Mouse (Mus musculus): ENCODE results near the gene Kif18b.

The Kif18b gene

GRCm38 (mm10) chr11:102937529-102938182 lies 12.7 kb upstream of the Kif18b start:
- peak; percentile 51 for DNase-seq

- no peak for DNase-seq
Observed at GRCm38 (mm10) chr11:102936272-102936671, 11.3 kb upstream of the Kif18b start.

GRCm38 (mm10) chr11:102930672-102931071 lies 5.7 kb upstream of the Kif18b start:
- peak; percentile 26 for DNase-seq

GRCm38 (mm10) chr11:102925351-102925717 lies 410 bp upstream of the Kif18b start:
- no peak for DNase-seq

GRCm38 (mm10) chr11:102921491-102921890 lies 3.4 kb downstream of the Kif18b start:
- DNase-seq = no peak

- no peak for DNase-seq
Observed at GRCm38 (mm10) chr11:102918077-102918476, 6.8 kb downstream of the Kif18b start.

- DNase-seq = no peak
Observed at GRCm38 (mm10) chr11:102915380-102915779, 9.5 kb downstream of the Kif18b start.

GRCm38 (mm10) chr11:102911376-102911775 lies 13.5 kb downstream of the Kif18b start:
- no peak for DNase-seq

GRCm38 (mm10) chr11:102903654-102904053 lies 21.3 kb downstream of the Kif18b start:
- DNase-seq = no peak

GRCm38 (mm10) chr11:102902107-102902506 lies 22.8 kb downstream of the Kif18b start:
- DNase-seq = no peak

- no peak for DNase-seq
Observed at GRCm38 (mm10) chr11:102901199-102901598, 23.7 kb downstream of the Kif18b start.

GRCm38 (mm10) chr11:102900763-102901162 lies 24.2 kb downstream of the Kif18b start, which contains the start of gene Gfap:
TSS of gene Gfap (minus strand) at chr11:102900912.
- peak; percentile 55 for DNase-seq

- peak; percentile 82 for DNase-seq
Observed at GRCm38 (mm10) chr11:102898408-102898807, 26.5 kb downstream of the Kif18b start.

- no peak for DNase-seq
Observed at GRCm38 (mm10) chr11:102896641-102897040, 28.3 kb downstream of the Kif18b start.

GRCm38 (mm10) chr11:102895779-102896178 lies 29.1 kb downstream of the Kif18b start:
- DNase-seq = no peak

GRCm38 (mm10) chr11:102894716-102895115 lies 30.2 kb downstream of the Kif18b start:
- DNase-seq = no peak

- DNase-seq = peak; percentile 47
Observed at GRCm38 (mm10) chr11:102893015-102893651, 31.8 kb downstream of the Kif18b start.

- DNase-seq = no peak
Observed at GRCm38 (mm10) chr11:102890096-102890495, 34.8 kb downstream of the Kif18b start.

GRCm38 (mm10) chr11:102888135-102888534 lies 36.8 kb downstream of the Kif18b start:
- DNase-seq = peak; percentile 65

- DNase-seq = no peak
Observed at GRCm38 (mm10) chr11:102887433-102887832, 37.5 kb downstream of the Kif18b start.

GRCm38 (mm10) chr11:102884616-102885219 lies 40.2 kb downstream of the Kif18b start, which contains the start of gene Fam187a:
TSS of gene Fam187a (plus strand) at chr11:102885169.
- DNase-seq = no peak

- DNase-seq = no peak
Observed at GRCm38 (mm10) chr11:102881314-102882198, 43.4 kb downstream of the Kif18b start.
